Mouse (Mus musculus): ENCODE measurements around the gene Snx6.
"Not testable (repeated sequence)": the region's sequence is repeated elsewhere in the genome, so short reads cannot be mapped to it uniquely, and the experiment has no call there.

Snx6 gene

DNA sequence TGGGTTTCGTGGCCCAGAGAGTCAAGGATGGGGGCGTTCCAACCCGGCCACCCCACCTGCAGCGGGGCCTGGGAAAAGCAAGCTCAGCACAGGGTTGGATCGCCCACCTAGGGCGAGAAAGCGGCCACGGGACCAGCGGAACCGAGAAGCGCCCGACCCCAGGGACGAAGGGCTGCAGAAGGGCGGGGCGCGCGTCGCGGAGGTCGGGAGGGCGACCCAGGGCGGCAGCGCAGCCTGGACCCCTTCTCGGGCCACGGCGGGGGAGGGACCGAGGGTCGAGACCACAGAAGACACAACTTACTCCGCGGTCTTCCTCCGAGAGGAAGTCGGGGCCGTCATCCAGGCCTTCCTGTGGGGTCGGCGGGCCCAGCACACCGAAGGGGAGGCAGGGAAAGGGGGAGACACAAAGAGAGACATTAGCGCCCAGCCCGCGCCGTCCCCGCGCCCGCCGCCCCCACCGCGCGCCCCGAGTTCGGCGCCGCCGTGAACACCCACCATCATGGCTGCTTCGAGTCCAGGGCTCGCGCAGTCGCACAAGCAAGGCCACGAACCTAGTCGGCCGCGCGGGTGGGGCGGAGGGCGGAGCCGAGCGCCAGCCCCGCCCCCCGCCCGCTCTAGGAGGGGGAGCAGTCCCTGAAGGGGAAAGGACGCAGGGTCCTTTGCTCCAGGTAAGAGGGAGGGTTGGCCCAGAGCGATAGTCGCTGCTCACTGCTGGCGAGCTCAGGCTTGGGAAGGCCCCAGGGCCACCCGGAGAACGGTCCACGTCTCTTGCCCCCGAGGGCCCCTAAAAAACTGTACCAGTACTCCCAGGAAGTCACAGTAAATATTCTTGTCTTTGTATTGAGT, at the start of gene Snx6:
TSS of gene Snx6 (minus strand) at position 551 of the 846 bp plus-strand sequence.
- DNase-seq (ENCODE audit: low read depth), result peak; percentile 65

DNA sequence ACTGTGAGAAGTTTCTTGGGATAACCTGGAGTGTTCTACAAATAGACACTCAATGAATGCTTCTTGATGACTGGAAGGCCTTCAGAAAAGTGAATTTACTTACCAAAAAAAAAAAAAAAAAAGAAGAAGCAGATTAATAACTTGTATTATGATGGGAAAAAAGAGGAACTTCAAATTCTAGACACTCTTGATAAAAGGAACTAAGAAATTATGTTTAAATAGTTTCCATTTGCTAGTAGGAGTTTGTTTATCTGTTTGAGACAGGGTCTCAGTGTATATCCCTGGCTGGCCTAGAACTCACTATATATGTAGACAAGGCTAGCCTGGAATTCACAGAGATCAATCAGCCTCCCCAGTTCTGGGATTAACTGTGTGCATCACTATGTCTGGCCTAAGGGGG, 48.9 kb upstream of the Snx6 start:
- no peak for DNase-seq (ENCODE audit: low read depth)

DNA sequence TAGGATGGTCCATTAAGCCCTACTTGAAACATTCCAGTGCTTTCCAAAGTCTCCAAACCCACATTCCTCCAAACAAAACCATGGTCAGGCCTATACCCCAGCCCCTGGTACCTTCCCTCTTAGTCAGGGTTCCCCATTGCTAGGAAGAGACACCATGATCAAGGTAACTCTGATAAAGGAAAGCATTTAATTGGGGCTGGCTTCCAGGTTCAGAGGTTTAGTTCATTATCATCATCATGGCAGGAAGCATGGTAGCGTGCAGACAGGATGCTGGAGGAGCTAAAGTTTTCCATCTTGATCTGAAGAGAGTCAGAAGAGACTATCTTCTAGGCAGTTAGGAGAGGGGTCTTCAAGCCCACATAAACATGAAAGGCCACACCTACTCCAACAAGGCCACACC, 46.1 kb upstream of the Snx6 start:
- no peak for DNase-seq (ENCODE audit: low read depth)

DNA sequence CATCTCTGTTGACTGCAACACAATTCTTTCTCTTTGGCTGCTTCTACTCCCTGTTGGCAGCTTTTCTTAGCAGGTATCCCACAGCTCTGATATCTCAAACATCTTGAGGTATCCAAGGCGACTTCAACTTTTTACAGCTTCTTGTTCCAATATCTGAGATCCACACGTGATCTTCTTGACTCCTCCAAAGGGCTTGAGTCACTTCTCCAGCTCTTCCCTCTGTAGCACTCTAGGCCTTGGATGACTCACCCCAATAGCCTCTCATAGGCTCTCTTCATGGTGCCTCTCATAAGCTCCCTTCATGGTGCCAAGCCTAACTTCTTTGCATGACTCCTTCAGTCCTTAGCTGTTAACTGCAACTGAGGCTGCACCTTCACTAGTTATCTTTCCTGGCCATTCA, 44.3 kb upstream of the Snx6 start:
- no peak for DNase-seq (ENCODE audit: low read depth)

DNA sequence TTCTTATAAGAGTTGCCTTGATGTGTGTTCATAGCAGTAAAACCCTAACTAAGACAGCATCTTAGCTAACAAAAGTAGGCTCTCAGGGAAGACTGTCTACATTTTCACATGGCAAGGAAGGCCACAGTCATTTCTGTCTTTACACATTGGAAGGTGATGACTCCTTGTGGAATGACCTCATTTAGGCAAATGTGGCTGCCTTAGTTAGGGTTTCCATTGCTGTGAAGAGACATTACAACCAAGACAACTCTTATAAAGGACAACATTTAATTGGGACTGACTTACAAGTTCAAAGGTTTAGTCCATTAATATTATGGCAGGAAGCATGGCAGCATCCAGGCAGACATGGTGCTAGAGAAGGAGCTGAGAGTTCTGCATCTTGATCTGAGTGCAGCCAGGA, 43.4 kb upstream of the Snx6 start:
- DNase-seq (ENCODE audit: low read depth), result no peak

DNA sequence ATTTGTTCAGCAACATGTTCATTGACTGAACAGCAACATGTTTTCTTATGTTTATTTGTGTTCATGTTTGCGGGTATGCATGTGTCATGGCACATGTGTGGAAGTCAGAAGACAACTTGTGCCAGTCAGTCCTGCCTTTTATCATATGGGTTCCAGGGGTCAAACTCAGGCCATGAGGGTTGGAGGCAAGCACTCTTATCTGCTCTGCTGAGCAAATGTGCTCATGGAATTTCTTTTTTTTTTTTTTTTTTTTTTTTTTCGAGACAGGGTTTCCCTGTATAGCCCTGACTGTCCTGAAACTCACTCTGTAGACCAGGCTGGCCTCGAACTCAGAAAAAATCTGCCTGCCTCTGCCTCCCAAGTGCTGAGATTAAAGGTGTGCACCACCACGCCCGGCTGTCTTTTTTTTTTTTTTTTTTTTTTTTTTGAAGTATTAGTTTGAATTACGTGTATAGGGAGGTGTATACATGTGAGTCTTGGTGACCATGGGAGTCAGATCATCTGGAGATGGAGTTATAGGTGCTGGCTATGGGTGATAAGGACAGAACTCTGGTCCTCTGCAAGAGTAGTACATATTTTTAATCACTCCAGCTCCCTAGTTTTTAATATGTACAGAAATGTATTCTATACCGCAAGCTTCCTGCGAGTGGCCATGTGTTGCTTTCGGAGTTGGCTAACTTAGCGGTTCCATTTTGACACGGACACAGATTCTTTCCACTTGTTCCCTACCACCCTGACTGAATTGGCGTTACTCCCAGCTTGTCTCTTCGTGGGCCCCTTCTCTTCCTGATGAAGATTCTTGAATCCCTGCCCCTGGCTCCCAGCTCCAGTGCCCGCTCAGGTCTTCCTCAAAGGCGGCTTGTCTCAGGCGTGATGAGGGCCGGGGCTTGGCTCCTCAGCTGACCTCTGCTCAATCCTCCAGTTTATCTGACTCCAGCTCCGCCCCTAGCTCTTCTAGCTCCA, 40.4 kb upstream of the Snx6 start:
- no peak for DNase-seq (ENCODE audit: low read depth)

DNA sequence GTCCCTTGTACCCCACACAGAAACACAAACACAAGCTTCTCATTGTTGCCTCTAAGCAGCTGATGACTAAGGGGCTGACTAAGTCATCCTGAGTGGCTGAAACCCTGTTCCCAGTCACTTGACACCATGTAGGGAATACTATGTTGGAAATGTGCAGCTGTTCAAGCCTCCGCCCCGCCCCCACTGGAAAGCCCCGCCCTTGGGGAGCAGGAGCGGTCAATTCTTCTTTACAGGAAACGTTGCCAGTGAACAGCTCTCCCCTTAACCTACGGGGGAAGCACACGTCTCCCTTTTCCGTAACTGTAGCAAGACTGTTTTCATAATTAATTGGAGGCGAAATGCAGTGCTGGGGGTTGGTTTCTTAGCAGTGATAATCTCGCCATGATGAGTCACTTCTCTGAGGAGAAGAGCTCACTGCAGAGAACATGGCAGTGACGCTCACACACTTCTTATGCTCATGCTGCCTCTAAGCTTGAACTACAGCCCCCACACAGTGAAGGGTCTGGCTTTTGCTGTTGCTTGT, 39.5 kb upstream of the Snx6 start:
- DNase-seq (ENCODE audit: low read depth), result peak; percentile 36

DNA sequence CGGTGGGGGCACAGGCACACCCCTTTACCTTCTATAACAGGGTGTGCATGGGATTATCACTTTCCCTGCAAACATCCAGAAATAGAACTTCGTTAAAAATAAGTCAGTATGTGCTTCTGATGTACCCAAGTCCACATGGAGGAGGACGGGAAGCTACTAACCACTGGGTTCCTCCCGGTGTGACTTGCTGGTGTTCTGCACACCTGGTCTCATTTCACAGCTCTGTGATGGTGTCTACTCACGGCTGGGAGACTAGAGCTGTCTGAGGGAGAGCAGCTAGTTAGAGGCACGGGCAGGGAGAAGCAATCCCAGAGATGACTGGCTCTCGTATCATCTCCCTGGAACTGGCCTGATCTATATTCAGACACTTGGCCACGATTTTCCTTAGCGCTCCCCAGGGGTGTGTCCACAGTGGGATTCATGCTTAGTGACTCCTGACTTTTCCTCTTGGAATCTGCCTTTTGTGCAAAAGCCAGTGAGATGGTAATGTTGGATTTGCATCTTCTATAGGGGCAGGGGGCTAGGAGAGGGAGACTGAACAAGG, 38.4 kb upstream of the Snx6 start:
- DNase-seq (ENCODE audit: low read depth), result no peak

DNA sequence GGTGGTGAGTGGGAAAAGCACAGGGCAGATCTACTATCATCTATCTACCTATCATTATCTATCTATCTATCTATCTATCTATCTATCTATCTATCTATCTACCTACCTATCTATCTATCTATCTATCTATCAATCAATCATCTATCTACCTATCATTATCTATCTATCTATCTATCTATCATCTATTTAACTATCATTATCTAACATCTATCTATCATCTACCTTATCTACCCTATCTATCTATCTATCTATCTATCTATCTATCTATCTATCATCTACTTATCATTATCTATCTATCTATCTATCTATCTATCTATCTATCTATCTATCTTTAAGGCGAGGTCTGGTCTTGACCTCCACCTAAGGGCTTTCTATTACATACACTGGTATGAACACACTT, 36.4 kb upstream of the Snx6 start:
- not testable (repeated sequence) for DNase-seq (ENCODE audit: low read depth)

DNA sequence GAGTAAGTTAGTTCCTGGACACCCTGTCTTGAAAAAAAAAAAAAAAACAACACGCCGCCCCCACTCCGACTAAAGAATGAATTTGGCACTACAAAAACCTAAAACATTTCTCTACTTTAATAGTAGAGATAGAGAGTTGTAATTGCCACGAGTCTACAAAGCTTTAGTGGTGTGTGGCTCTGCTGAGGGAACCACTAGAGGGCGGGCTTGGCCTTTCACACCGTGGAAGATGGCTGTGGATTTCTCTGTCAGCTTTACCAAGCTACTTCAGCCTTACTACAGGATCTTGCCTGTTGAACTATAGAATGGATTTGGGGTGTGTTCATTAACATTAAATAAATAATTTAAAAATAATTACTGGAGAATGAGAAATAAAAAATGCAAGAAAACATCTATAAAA, 35.1 kb upstream of the Snx6 start:
- DNase-seq (ENCODE audit: low read depth), result peak; percentile 69

DNA sequence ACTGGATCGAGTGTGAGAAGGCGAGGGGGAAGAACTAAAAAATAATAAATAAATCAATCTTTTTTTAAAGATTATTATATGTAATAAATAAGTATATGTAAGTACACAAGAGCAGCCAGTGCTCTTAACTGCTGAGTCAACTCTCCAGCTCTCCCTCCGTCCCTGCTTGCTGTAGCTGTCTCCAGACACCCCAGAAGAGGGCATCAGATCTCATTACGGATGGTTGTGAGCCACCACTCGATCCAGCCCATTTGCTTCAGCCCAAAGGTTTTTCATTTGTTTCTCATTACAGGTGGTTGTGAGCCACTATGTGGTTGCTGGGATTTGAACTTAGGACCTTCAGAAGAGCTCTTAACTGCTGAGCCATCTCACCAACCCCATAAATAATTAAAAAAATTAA, 34.4 kb upstream of the Snx6 start:
- DNase-seq (ENCODE audit: low read depth), result no peak

DNA sequence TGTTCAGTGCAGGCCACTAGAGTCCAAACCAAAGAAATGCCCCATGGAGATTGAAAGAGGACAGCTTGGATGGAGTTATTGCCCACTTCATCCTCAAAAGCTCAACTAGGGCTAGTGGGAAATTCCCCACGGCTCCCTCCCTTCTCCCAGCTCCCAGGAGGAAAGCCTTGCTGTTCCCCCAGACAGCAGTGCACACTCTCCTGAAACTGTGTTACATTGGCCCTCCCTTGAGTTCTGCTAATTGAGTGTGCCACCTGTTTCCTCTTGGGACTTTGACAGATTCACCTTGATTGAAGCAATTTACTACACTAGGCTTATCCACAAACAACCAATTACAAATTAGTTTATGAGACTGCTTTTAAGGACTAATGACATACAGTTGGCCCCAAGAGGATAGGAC, 32.5 kb upstream of the Snx6 start:
- DNase-seq (ENCODE audit: low read depth), result no peak

DNA sequence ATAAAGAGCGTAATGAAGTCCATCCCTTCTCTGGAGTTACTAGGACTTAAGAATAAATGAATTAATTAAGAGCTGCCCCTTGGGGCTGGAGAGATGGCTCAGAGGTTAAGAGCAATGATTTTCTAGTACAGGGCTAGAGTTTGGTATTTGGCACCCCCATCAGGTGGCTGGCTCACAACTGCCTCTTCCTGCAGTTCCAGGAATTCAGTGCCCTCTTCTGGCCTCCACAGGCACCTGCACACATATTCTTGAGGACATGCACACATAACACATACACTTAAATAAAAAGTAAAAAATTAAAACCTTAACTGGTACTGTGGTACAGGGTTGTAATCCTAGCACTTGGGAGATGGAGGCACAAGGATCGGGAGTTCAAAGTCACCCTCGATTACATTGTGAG, 29.7 kb upstream of the Snx6 start:
- DNase-seq (ENCODE audit: low read depth), result no peak

DNA sequence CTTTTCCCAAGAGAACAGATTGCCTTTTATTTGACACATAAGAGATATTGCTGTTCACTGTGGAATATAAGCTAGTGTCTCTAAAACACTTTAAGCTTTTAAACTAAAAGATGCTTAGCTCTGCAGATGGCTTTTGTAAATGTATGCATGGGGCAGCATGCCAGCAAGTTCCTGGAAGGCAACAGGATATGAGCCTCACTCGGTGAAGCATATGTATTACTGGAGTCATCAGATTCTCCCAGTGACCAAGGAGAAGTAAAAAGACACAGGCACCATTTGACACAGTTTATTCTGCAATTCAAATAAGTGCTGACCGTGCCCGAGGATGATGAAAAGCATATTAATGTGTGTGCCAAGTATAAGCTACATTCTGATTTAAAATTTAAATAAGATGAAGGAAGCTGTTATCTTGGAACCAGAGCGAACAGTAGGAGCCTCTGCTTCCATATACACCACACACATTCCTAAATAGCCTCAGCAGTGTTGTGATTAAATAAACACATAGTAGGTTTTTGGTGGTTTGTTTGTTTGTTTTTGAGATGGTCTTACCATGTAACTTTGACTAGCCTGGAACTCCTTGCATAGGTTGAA, 27.4 kb upstream of the Snx6 start:
- DNase-seq (ENCODE audit: low read depth), result no peak

DNA sequence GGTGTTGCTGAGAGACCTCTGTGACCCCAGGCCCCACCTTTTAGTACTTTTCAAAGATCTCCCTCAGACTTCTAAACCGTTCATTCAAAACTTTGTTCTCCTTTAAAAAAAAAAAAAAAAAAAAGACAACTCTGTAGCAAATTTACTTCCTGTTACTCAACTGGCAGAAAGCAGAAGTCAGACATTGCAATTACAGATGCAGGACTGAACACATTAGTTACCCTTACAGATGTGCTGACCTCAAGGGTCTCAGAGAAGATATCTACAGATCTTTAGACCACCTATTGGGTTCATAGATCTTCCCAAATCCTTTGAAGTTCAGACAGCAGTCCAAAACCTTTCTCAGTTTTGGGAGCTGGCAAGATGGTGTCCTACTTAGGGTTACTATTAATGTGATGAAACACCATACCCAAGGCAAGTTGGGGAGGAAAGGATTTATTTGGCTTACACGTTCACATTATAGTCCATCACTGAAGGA, 25.2 kb upstream of the Snx6 start:
- DNase-seq (ENCODE audit: low read depth), result no peak

DNA sequence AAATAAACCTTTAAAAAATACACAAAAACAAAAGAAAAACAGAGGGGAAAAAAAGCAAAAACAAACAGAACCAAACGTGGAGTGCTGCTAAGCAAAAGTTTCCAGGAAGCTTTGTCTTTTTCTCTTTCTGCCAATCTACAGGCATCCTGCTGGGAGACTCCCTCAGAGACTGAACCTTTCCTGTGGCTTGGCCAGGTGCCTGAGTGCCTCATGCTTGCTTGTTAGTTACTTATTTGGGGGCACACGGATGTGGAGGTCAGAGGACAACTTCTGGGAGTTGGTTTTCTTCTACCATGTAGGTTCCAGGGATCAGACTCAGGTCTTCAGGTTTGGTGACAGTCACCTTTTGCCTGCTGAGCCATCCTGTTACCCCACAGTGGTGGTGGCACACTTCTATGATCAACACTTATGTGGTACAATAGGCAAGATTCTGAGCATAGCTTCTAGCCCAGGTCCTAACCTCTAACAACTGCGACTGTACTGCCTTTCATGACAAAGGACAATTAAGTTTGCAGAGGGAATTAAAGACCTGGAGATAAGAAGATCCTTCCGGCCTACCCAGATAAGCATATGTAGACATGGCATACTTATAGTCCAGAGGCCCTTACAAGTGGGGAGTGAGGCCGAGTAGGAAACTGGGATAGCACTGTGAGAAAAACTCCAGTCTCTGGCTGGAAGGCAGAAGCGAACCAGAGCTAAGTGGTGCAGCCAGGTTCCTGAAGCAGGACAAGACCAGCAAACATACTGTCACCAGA, 23.9 kb upstream of the Snx6 start:
- no peak for DNase-seq (ENCODE audit: low read depth)

DNA sequence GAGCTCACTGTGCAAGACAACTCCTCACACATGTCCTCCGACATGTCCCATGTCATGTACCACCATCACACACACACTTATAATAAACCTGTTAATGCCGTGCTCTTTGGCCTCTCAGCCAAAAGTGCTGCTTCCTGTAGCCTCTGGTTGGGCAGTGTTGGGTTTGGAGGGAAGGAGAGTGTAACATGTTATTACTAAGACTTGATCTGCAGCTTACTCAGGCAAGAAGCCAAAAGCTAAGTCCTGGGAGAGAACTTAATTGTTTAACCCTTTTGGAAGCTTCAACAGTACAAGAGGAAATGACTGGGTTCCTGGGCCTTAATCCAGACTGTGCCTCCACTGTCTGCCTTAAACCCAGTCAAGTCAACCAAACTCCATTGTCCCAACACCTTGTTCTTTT, 14.6 kb upstream of the Snx6 start:
- DNase-seq (ENCODE audit: low read depth), result no peak

DNA sequence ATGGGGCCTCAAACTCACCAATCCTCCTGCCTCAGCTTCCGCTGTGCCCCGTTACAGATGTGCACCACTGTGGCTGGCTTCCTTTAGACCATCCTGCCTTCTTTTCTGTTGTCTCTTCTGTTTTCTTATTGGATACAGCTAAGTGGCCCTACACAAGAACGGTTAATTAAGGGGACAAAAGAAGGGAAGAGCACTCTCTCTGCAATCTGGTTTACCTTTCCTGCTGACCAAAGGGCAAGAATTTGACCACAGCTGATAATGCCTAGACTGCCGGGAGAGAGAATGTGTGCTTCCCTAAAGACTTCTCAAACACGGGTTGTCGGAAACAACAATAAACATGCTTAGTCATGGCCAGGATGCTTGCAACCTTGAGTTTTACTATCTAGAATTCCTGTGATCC, 12.0 kb upstream of the Snx6 start:
- DNase-seq (ENCODE audit: low read depth), result no peak

DNA sequence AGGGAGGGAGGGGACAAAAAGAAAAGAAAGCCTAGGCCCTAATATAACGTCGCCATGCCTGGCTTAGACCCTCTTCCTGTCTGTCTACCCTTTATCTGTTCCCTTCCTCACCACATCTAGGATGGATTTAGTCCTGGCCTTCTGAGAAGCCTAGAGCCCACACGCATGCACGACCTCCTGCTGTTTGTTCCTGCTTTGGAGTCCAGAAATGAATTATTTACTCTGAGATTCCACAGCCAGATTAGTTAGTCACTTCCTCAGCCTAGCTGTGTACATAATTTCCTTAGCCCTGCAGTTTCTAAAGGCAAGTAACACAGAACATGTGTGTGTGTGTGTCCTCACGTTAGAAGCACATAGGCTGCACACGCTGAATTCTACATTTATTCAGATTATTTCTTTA, 10.6 kb upstream of the Snx6 start:
- DNase-seq (ENCODE audit: low read depth), result no peak

DNA sequence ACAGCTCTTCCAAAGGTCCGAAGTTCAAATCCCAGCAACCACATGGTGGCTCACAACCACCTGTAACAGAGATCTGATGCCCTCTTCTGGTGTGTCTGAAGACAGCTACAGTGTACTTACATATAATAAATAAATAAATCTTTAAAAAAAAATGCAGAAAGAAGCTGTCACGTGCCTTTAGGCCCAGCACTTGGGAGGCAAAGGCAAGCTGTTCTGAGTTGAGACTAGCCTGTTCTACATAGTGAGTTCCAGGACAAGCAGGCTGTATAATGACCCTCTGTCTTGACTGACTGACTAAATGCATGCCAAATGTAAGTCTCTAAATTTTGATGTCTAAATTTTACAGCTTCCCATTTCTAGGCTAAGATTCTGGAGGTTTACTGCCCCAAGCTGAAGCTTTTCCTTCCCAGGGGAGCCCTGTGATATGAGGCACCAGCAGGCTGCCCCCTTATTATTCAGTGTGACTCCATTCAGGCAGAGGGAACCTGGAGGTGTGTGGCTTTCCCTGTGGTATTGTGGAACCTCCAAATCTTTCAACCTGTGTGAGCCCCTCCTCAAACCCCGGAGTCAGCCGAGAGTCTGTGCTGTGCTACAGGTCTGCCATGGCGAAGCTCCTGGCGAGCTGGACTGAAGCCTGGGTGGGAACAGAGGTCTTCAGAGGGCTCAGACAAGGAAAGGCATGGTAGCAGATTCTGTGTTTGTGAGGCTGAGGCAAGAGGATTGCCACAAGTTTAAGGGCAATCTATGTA, 9.9 kb upstream of the Snx6 start:
- no peak for DNase-seq (ENCODE audit: low read depth)

DNA sequence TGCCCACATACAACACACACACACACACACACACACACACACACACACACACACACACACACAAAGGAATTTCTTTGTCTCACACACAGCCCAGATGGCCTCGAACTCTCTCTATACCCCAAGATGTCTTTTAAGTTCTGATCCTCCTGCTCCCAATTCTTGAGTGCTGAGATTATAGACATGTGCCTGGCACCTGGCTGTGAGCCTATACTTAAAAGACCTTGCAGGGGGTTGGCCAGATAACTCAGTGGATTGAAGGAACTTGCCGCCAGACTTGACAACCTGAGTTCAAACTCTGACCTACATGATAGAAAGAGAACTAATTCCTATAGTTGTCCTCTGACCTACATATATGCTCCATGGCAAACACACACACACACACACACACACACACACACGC, 8.0 kb upstream of the Snx6 start:
- DNase-seq (ENCODE audit: low read depth), result no peak
